Mouse (Mus musculus): ENCODE data around the gene Ifnar1.
A peak's percentile ranks its signal among the peaks of the same experiment; 100 is the strongest.
"Not testable (repeated sequence)": the region's sequence is repeated elsewhere in the genome, so short reads cannot be mapped to it uniquely, and the experiment has no call there.

Gene Ifnar1

DNA sequence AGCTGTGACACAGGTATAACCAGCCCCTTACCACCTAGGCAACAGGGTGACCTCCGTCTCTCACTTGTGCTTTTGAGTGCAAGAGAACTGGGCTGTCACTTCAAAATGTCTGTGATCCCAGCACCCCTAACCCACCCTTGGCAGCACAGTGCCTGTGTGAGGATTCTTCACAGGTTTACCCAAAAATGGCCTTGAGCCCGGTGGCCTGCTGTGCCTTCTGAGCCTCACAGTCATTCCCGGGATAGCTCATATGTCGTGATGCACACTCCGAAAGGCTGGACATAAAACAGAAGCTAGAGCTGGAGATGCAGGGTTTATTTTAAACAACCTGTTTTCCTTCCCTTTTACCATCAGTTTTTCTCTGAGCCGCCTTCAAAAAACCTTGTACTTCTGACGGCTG lies 19.7 kb downstream of the Ifnar1 start:
- DNase-seq (ENCODE audit: low spot score in 2 of 2), result no peak

GRCm38 (mm10) chr16:91505116-91505601 lies 20.1 kb downstream of the Ifnar1 start:
- no peak for DNase-seq (ENCODE audit: low spot score in 2 of 2)

DNA sequence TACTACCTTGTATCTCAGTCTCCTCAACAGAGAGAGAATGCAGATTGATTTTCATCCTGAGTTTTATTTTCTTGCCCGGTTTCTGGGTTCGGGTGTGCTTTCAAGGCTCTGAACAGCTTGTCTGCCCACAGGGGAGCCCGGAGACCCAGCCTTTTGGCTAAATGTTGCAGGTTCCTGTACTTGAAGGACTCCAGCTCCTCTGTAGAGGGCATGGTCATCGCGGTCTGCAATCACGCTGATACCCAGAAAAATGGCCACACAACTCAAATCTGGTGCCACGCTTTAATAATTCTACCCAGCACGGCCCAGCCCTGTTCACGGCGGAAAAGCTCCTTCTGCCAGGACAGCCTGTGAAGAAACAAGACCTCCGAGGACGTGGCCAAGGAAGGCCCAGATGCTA lies 21.4 kb downstream of the Ifnar1 start:
- DNase-seq (ENCODE audit: low spot score in 2 of 2), result no peak

GRCm38 (mm10) chr16:91512161-91512787 lies 27.2 kb downstream of the Ifnar1 start:
- peak; percentile 70 to 86 for DNase-seq (ENCODE audit: low spot score in 2 of 2)

DNA sequence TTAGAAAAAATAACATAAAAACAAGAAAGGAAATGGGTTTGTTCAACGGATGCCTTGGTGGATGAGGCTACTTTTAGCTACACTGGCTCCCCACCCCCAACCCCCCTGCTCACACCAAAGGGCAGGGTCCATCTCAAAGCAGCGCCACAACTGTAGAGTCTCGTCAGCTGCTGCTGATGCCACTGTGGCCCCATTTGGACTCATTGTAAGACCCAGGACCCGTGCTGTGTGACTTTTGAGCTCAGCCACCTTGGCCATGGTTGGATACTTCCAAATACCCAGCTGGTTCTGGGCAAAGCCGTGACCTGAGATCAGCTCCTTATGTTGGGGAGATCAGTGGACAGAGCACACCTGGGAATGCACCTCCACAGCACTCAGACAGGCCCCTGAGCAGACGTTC lies 28.1 kb downstream of the Ifnar1 start:
- DNase-seq (ENCODE audit: low spot score in 2 of 2), result no peak

GRCm38 (mm10) chr16:91517020-91517419 lies 32.0 kb downstream of the Ifnar1 start:
- no peak for DNase-seq (ENCODE audit: low spot score in 2 of 2)

GRCm38 (mm10) chr16:91522040-91522439 lies 37.0 kb downstream of the Ifnar1 start:
- DNase-seq (ENCODE audit: low spot score in 2 of 2), result no peak

GRCm38 (mm10) chr16:91522479-91523309 lies 37.7 kb downstream of the Ifnar1 start:
- DNase-seq (ENCODE audit: low spot score in 2 of 2), result peak; percentile 35 to 50

- no peak for DNase-seq (ENCODE audit: low spot score in 2 of 2)
Observed at GRCm38 (mm10) chr16:91524206-91524605, 39.2 kb downstream of the Ifnar1 start.

DNA sequence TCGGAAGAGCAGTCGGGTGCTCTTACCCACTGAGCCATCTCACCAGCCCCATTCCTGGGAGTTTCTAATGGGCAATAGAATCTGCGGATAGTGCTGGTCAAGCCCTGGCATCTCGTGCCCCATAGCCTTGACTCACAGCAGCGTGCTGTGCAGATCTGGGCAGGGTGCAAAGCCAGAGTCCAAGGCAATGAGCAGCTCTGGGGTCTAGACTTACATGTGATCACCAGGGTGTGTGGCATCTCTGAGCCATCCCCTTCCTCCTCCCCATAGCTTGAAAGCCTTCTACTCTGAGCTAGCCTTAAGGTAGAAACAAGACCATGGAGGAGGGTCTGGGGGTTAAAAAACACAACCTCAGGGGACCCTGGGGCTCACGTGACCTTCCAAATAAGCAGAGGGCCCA lies 41.2 kb downstream of the Ifnar1 start:
- no peak for DNase-seq (ENCODE audit: low spot score in 2 of 2)

DNA sequence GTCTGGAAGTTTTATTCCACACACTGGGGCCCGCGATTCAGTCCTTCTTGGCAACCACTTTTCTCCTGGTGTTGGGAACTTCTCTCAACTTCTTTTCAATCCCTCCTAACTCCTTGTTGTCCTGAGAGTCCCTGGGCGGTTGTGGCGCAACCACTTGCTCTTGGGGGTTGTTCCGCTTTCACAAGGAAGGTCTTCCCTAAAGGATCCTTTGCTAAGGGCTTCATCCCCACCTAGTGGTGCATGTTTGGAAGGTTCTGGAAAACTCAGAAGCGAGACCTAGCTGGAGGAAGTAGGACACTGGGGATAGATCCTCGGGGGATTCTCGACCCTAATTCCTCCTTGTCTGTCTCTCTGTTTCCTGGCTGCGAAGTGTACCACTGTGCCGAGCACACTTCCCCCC lies 42.0 kb downstream of the Ifnar1 start:
- DNase-seq (ENCODE audit: low spot score in 2 of 2), result no peak

DNA sequence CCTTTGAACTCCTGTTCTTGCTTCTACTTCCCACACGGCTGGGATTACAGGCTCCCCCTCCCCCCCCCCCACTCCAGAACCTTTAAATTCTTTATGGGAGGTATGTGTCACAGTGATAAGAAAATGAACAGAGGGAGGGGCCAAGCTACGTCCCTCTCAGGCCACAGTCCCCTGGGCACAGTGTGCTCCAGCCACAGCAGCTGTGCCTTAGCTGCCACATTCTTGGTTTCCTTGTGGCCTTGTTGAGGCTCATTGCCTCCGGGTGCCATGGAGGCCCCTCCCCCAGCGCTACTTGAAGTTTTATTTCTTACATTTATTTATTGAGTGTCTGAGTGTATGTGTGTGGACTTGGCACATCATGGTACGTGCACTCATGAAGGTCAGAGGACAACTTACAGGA lies 42.5 kb downstream of the Ifnar1 start:
- no peak for DNase-seq (ENCODE audit: low spot score in 2 of 2)

GRCm38 (mm10) chr16:91528578-91528977 lies 43.5 kb downstream of the Ifnar1 start:
- DNase-seq (ENCODE audit: low spot score in 2 of 2), result no peak

DNA sequence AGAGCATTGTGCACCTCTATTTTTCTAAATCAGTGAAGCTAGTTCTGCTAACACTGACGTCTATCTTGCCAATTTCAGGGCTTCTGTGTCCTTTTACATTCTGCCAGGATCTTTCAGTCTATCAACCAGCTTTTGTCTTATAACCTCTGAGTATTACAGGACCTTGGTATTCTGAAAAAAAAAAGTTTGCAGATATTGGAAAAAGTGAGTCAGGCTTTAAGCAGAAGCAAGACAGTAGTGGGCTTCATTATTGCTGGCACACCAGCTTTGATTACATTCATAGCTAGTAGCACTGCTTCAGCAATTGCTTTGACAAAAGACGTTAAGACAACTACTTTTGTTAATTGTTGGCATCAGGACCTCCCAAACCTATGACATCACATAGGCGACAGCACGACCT lies 45.8 kb downstream of the Ifnar1 start:
- DNase-seq (ENCODE audit: low spot score in 2 of 2), result not testable (repeated sequence)

DNA sequence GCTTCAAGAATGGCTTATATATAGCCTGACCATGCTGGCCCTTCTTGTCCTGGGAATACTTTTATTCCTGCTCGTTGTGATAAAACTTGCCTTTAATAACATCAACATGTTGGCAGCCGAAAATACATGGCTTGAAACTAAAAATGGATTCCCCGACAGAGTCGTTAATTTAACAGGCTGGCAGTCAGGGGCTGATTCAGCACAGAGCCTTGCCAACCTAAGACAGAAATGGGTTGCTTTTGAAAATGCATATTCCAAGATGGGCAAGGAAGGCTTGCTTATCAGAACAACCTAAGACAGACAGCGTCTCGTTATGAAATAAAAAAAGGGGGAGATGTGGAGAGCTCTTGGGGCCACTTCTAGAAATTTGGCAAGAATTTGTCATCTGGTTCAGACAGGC lies 46.8 kb downstream of the Ifnar1 start:
- no peak for DNase-seq (ENCODE audit: low spot score in 2 of 2)

- no peak for DNase-seq (ENCODE audit: low spot score in 2 of 2)
Observed at GRCm38 (mm10) chr16:91532429-91532828, 47.4 kb downstream of the Ifnar1 start.

- DNase-seq (ENCODE audit: low spot score in 2 of 2), result no peak
Observed at GRCm38 (mm10) chr16:91533097-91534001, 48.3 kb downstream of the Ifnar1 start.

DNA sequence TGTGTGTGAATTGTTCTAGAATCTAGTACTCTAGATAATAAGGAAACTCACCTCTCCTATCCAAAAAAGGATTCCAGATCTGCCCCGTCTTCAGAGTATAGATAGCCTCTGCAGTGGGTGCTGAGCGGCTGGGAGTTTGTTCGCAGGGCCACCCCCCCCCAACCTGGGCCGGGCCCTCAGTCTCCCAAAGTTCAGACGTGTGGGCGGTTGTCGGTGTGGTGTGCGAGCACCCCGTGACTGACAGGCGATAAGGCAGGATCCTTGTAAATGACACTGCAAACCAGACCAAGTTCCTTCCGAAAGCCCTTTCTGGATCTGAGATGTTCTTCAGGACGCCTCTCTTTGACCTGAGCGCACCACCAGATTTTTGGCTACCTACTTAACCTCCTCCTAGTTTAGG lies 49.4 kb downstream of the Ifnar1 start:
- DNase-seq (ENCODE audit: low spot score in 2 of 2), result no peak

DNA sequence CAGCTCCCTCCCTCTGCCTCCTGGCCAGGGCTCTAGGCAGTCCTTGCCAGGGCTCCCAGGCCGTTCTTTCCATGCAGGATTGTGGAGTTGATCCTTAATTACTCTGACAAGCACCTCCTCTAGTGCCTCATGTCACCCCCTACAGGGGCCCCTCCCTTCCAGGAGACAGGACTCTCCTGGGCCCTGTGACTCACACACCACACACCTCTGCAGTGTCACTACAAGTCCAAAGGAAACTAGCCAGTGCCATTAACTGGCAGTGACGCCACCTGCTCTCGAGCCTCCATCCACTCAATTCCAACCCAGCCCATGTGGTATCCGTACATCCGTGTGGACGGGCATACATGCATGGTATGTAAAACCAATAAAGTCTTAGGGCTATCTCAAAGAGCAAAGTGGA lies 49.9 kb downstream of the Ifnar1 start:
- no peak for DNase-seq (ENCODE audit: low spot score in 2 of 2)

DNA sequence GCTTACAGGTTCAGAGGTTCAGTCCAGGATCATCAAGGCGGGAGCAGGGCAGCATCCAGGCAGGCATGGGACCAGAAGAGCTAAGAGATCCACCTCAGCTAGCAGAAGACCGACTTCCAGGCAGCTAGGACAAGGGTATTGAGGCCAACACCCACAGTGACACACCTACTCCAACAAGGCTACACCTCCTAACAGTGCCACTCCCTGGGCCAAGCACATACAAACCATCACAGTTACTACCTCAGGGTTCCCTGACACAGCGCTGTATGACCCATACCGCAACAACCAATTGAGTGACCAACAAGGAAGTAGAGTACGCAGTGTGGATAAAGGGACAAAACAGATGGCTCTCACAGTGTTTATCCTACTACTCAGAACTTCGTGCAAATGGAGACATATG lies 51.3 kb downstream of the Ifnar1 start:
- no peak for DNase-seq (ENCODE audit: low spot score in 2 of 2)

GRCm38 (mm10) chr16:91537065-91537464 lies 52.0 kb downstream of the Ifnar1 start:
- no peak for DNase-seq (ENCODE audit: low spot score in 2 of 2)

GRCm38 (mm10) chr16:91538051-91538450 lies 53.0 kb downstream of the Ifnar1 start:
- no peak for DNase-seq (ENCODE audit: low spot score in 2 of 2)
